Mouse (Mus musculus): Measurements from ENCODE around the gene Hbs1l.

GRCm38 (mm10) chr10:21349946-21350345, 54.2 kb downstream of the Hbs1l start:
- TF ChIP-seq POLR2A (IDR thresholded peaks at IDR 0.05; ENCODE audit: borderline replicate concordance, low read depth, low read length): no peak
- no peak for TF ChIP-seq CTCF (IDR thresholded peaks at IDR 0.05; ENCODE audit: low read depth, low read length)

All from bone marrow macrophage, adult 2 months (primary cell).